Mouse (Mus musculus): ENCODE measurements around the gene Treml1. TPM values are rescaled to one million over a fixed set of nuclear protein-coding genes. Genes with fewer than 3 reads are reported as not detected.
A peak's percentile ranks its signal among the peaks of the same experiment; 100 is the strongest.

Treml1 gene
- polyA plus RNA-seq, 1 experiment from 2014 or later: not detected

GRCm38 (mm10) chr17:48336857-48337256, 22.9 kb upstream of the Treml1 start:
- 5% methylated on average over 6 of the region's 6 CpGs for WGBS
- Histone ChIP-seq H3K4me1 (replicated peaks; ENCODE audit: control insufficient read depth, insufficient read depth) (no peaks in the 10 kb centered on the region), H3K27me3 (ENCODE audit: control insufficient read depth, insufficient read depth, low read length) (no peaks in the 10 kb centered on the region), H3K9ac (ENCODE audit: low read length) (no peak overlapping the region), H3K9me3 (ENCODE audit: control insufficient read depth, low read length) (no peaks in the 10 kb centered on the region), H3K36me3 (ENCODE audit: control insufficient read depth, insufficient read depth, low read length) (no peaks in the 10 kb centered on the region), H3K4me3 (ENCODE audit: low read depth, low read length) (no peak overlapping the region), H3K27ac (replicated peaks) (no peak overlapping the region), H3K4me2 (replicated peaks; ENCODE audit: low read depth) (no peak overlapping the region)
- TF ChIP-seq EP300 (optimal IDR thresholded peaks at IDR 0.05): no peak
- peak; percentile 92 for TF ChIP-seq CTCF (IDR thresholded peaks at IDR 0.05; ENCODE audit: low read depth)
- ATAC-seq (ENCODE audit: low FRiP score, low TSS enrichment) (0 out of 2 replicates have a peak, but pooled peaks have one; percentile 61), DNase-seq (ENCODE audit: low spot score) (peak; percentile 84)

DNA sequence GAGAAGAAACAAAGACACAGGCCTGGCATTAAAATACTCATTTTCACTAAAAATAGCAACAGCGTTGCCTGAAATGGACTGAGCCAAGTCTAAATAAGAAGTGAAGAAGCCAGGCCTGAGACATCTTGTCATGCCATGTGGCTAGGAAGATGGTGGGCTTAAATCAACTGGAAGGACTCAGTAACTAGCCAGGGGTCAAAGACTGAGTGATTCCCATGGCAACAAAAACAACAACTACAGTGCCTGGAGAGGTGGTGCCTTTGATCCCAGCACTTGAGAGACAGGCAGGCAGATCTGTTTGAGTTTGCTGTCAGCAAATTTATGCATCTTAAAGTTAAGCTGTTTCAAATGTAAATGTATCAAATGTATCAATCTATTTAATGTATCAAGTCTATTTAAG, 19.4 kb upstream of the Treml1 start:
- ATAC-seq (ENCODE audit: low FRiP score, low TSS enrichment): no peak

GRCm38 (mm10) chr17:48341947-48342346, 17.8 kb upstream of the Treml1 start:
- H3K9me3 ChIP-seq (ENCODE audit: control insufficient read depth, low read length): no peaks in the 10 kb centered on the region
- no peak overlapping the region for H3K9ac ChIP-seq (ENCODE audit: low read length)
- H3K4me1 ChIP-seq (replicated peaks; ENCODE audit: control insufficient read depth, insufficient read depth): no peaks in the 10 kb centered on the region
- ATAC-seq (ENCODE audit: low FRiP score, low TSS enrichment): no peak
- H3K27me3 ChIP-seq (ENCODE audit: control insufficient read depth, insufficient read depth, low read length): no peaks in the 10 kb centered on the region
- H3K4me3 ChIP-seq (ENCODE audit: low read depth, low read length): no peak overlapping the region
- 55% methylated on average over 3 of the region's 3 CpGs for WGBS
- TF ChIP-seq CTCF (IDR thresholded peaks at IDR 0.05; ENCODE audit: low read depth) (no peak), EP300 (optimal IDR thresholded peaks at IDR 0.05) (no peak)
- DNase-seq (ENCODE audit: low spot score): no peak
- no peak overlapping the region for H3K4me2 ChIP-seq (replicated peaks; ENCODE audit: low read depth)
- no peaks in the 10 kb centered on the region for H3K36me3 ChIP-seq (ENCODE audit: control insufficient read depth, insufficient read depth, low read length)
- no peak overlapping the region for H3K27ac ChIP-seq (replicated peaks)

More for the DNA sequence above, 19.4 kb upstream of the Treml1 start:
- Histone ChIP-seq H3K4me2 (replicated peaks; ENCODE audit: low read depth) (no peak overlapping the region), H3K27me3 (ENCODE audit: control insufficient read depth, insufficient read depth, low read length) (no peaks in the 10 kb centered on the region), H3K27ac (replicated peaks) (no peak overlapping the region), H3K36me3 (ENCODE audit: control insufficient read depth, insufficient read depth, low read length) (no peaks in the 10 kb centered on the region), H3K9me3 (ENCODE audit: control insufficient read depth, low read length) (no peaks in the 10 kb centered on the region), H3K4me3 (ENCODE audit: low read depth, low read length) (no peak overlapping the region), H3K9ac (ENCODE audit: low read length) (no peak overlapping the region), H3K4me1 (replicated peaks; ENCODE audit: control insufficient read depth, insufficient read depth) (no peaks in the 10 kb centered on the region)
- 70% methylated on average over 1 of the region's 1 CpGs for WGBS
- TF ChIP-seq EP300 (optimal IDR thresholded peaks at IDR 0.05) (no peak), CTCF (IDR thresholded peaks at IDR 0.05; ENCODE audit: low read depth) (no peak)
- DNase-seq (ENCODE audit: low spot score): no peak

- Histone ChIP-seq H3K27me3 (ENCODE audit: control insufficient read depth, insufficient read depth, low read length) (no peaks in the 10 kb centered on the region), H3K36me3 (ENCODE audit: control insufficient read depth, insufficient read depth, low read length) (no peaks in the 10 kb centered on the region), H3K4me1 (replicated peaks; ENCODE audit: control insufficient read depth, insufficient read depth) (no peaks in the 10 kb centered on the region), H3K9me3 (ENCODE audit: control insufficient read depth, low read length) (no peaks in the 10 kb centered on the region), H3K4me2 (replicated peaks; ENCODE audit: low read depth) (no peak overlapping the region), H3K9ac (ENCODE audit: low read length) (no peak overlapping the region), H3K4me3 (ENCODE audit: low read depth, low read length) (no peak overlapping the region), H3K27ac (replicated peaks) (no peak overlapping the region)
- 84% methylated on average over 2 of the region's 2 CpGs for WGBS
- DNase-seq (ENCODE audit: low spot score) (no peak), ATAC-seq (ENCODE audit: low FRiP score, low TSS enrichment) (no peak)
- no peak for TF ChIP-seq CTCF (IDR thresholded peaks at IDR 0.05; ENCODE audit: low read depth)
- no peak for TF ChIP-seq EP300 (optimal IDR thresholded peaks at IDR 0.05)
These were observed 16.7 kb upstream of the Treml1 start for GRCm38 (mm10) chr17:48343065-48343464.

- Histone ChIP-seq H3K36me3 (ENCODE audit: control insufficient read depth, insufficient read depth, low read length) (no peaks in the 10 kb centered on the region), H3K9ac (ENCODE audit: low read length) (no peak overlapping the region), H3K4me1 (replicated peaks; ENCODE audit: control insufficient read depth, insufficient read depth) (no peaks in the 10 kb centered on the region), H3K9me3 (ENCODE audit: control insufficient read depth, low read length) (no peaks in the 10 kb centered on the region), H3K4me2 (replicated peaks; ENCODE audit: low read depth) (no peak overlapping the region), H3K27me3 (ENCODE audit: control insufficient read depth, insufficient read depth, low read length) (no peaks in the 10 kb centered on the region), H3K4me3 (ENCODE audit: low read depth, low read length) (no peak overlapping the region), H3K27ac (replicated peaks) (no peak overlapping the region)
- ATAC-seq (ENCODE audit: low FRiP score, low TSS enrichment) (no peak), DNase-seq (ENCODE audit: low spot score) (no peak)
- WGBS: 75% methylated on average over 4 of the region's 4 CpGs
- TF ChIP-seq CTCF (IDR thresholded peaks at IDR 0.05; ENCODE audit: low read depth) (no peak), EP300 (optimal IDR thresholded peaks at IDR 0.05) (no peak)
These were observed 13.9 kb upstream of the Treml1 start for GRCm38 (mm10) chr17:48345824-48346223.

GRCm38 (mm10) chr17:48346231-48346630, 13.5 kb upstream of the Treml1 start, which contains the start of gene Trem2:
Gene Trem2 (plus strand): TSS chr17:48346401.
- WGBS: 70% methylated on average over 5 of the region's 5 CpGs
- H3K9me3 ChIP-seq (ENCODE audit: control insufficient read depth, low read length): no peaks in the 10 kb centered on the region
- H3K4me3 ChIP-seq (ENCODE audit: low read depth, low read length): no peak within 1 kb of the TSS
- no peaks in the 10 kb centered on the region for H3K4me1 ChIP-seq (replicated peaks; ENCODE audit: control insufficient read depth, insufficient read depth)
- H3K27me3 ChIP-seq (ENCODE audit: control insufficient read depth, insufficient read depth, low read length): no peaks in the 10 kb centered on the region
- DNase-seq (ENCODE audit: low spot score): no peak
- no peaks in the 10 kb centered on the region for H3K36me3 ChIP-seq (ENCODE audit: control insufficient read depth, insufficient read depth, low read length)
- no peak within 1 kb of the TSS for H3K9ac ChIP-seq (ENCODE audit: low read length)
- no peak within 1 kb of the TSS for H3K4me2 ChIP-seq (replicated peaks; ENCODE audit: low read depth)
- no peak for ATAC-seq (ENCODE audit: low FRiP score, low TSS enrichment)
- H3K27ac ChIP-seq (replicated peaks): no peak within 1 kb of the TSS
- TF ChIP-seq CTCF (IDR thresholded peaks at IDR 0.05; ENCODE audit: low read depth) (no peak), EP300 (optimal IDR thresholded peaks at IDR 0.05) (no peak)

All from stomach, postnatal 0 days (tissue).